Mouse (Mus musculus): Measurements from ENCODE around the gene Pex14. TPM values are rescaled to one million over a fixed set of nuclear protein-coding genes. Genes with fewer than 3 reads are reported as not detected.

The Pex14 gene
- total and polyA plus RNA-seq, 2 experiments from 2014 or later, result 62.9 to 70.4 TPM

GRCm38 (mm10) chr4:148970742-148971141 lies 128.9 kb downstream of the Pex14 start:
- Histone ChIP-seq H3K4me2 (ENCODE audit: low read depth, low read length) (no peak overlapping the region), H3K36me3 (ENCODE audit: insufficient read depth, low read length) (no peaks in the 10 kb centered on the region), H3K27me3 (ENCODE audit: insufficient read depth, low read length) (no peaks in the 10 kb centered on the region), H3K4me3 (ENCODE audit: low read length) (no peak overlapping the region), H3K9me3 (ENCODE audit: low read length) (no peaks in the 10 kb centered on the region), H3K9ac (replicated peaks; ENCODE audit: low read length) (no peak overlapping the region), H3K27ac (no peak overlapping the region), H3K4me1 (ENCODE audit: insufficient read depth, low read length) (no peaks in the 10 kb centered on the region; the same call in 1 of the 2 replicates)
- no peak for ATAC-seq
- no peak for TF ChIP-seq CTCF (IDR thresholded peaks at IDR 0.05; ENCODE audit: low read depth)
- DNase-seq (ENCODE audit: low spot score), result no peak
- 87% methylated on average over 4 of the region's 4 CpGs for WGBS

GRCm38 (mm10) chr4:148969610-148970009 lies 130.1 kb downstream of the Pex14 start:
- H3K27ac ChIP-seq, result no peak overlapping the region
- no peak for TF ChIP-seq CTCF (IDR thresholded peaks at IDR 0.05; ENCODE audit: low read depth)
- no peak overlapping the region for H3K4me2 ChIP-seq (ENCODE audit: low read depth, low read length)
- WGBS, result 55% methylated on average over 5 of the region's 5 CpGs
- H3K4me1 ChIP-seq (ENCODE audit: insufficient read depth, low read length), result no peaks in the 10 kb centered on the region
- ATAC-seq (no peak), DNase-seq (ENCODE audit: low spot score) (no peak)
- H3K9ac ChIP-seq (replicated peaks; ENCODE audit: low read length), result no peak overlapping the region
- no peaks in the 10 kb centered on the region for H3K27me3 ChIP-seq (ENCODE audit: insufficient read depth, low read length)
- no peaks in the 10 kb centered on the region for H3K36me3 ChIP-seq (ENCODE audit: insufficient read depth, low read length)
- no peak overlapping the region for H3K4me3 ChIP-seq (ENCODE audit: low read length)
- no peaks in the 10 kb centered on the region for H3K9me3 ChIP-seq (ENCODE audit: low read length)

GRCm38 (mm10) chr4:148968859-148969258 lies 130.8 kb downstream of the Pex14 start:
- DNase-seq (ENCODE audit: low spot score), result no peak

GRCm38 (mm10) chr4:148966132-148966531 lies 133.5 kb downstream of the Pex14 start:
- H3K36me3 ChIP-seq (ENCODE audit: insufficient read depth, low read length), result no peaks in the 10 kb centered on the region
- no peaks in the 10 kb centered on the region for H3K9me3 ChIP-seq (ENCODE audit: low read length)
- no peak for DNase-seq (ENCODE audit: low spot score)
- H3K4me3 ChIP-seq (ENCODE audit: low read length), result no peak overlapping the region
- no peaks in the 10 kb centered on the region for H3K4me1 ChIP-seq (ENCODE audit: insufficient read depth, low read length)
- ATAC-seq, result no peak
- 79% methylated on average over 5 of the region's 5 CpGs for WGBS
- no peak for TF ChIP-seq CTCF (IDR thresholded peaks at IDR 0.05; ENCODE audit: low read depth)
- no peak overlapping the region for H3K4me2 ChIP-seq (ENCODE audit: low read depth, low read length)
- H3K27me3 ChIP-seq (ENCODE audit: insufficient read depth, low read length), result no peaks in the 10 kb centered on the region
- H3K9ac ChIP-seq (replicated peaks; ENCODE audit: low read length), result no peak overlapping the region
- no peak overlapping the region for H3K27ac ChIP-seq

More at GRCm38 (mm10) chr4:148968859-148969258, 130.8 kb downstream of the Pex14 start:
- WGBS, result 64% methylated on average over 5 of the region's 5 CpGs
- H3K4me1 ChIP-seq (ENCODE audit: insufficient read depth, low read length), result no peaks in the 10 kb centered on the region
- H3K27me3 ChIP-seq (ENCODE audit: insufficient read depth, low read length), result no peaks in the 10 kb centered on the region
- H3K4me3 ChIP-seq (ENCODE audit: low read length), result no peak overlapping the region
- TF ChIP-seq CTCF (IDR thresholded peaks at IDR 0.05; ENCODE audit: low read depth), result no peak
- ATAC-seq, result no peak
- no peaks in the 10 kb centered on the region for H3K36me3 ChIP-seq (ENCODE audit: insufficient read depth, low read length)
- no peaks in the 10 kb centered on the region for H3K9me3 ChIP-seq (ENCODE audit: low read length)
- H3K4me2 ChIP-seq (ENCODE audit: low read depth, low read length), result no peak overlapping the region
- no peak overlapping the region for H3K27ac ChIP-seq
- no peak overlapping the region for H3K9ac ChIP-seq (replicated peaks; ENCODE audit: low read length)

- Histone ChIP-seq H3K27ac (no peak overlapping the region), H3K4me2 (ENCODE audit: low read depth, low read length) (no peak overlapping the region), H3K36me3 (ENCODE audit: insufficient read depth, low read length) (no peaks in the 10 kb centered on the region), H3K9ac (replicated peaks; ENCODE audit: low read length) (no peak overlapping the region), H3K4me3 (ENCODE audit: low read length) (no peak overlapping the region), H3K4me1 (ENCODE audit: insufficient read depth, low read length) (no peaks in the 10 kb centered on the region), H3K9me3 (ENCODE audit: low read length) (no peaks in the 10 kb centered on the region), H3K27me3 (ENCODE audit: insufficient read depth, low read length) (no peaks in the 10 kb centered on the region)
- TF ChIP-seq CTCF (IDR thresholded peaks at IDR 0.05; ENCODE audit: low read depth), result no peak
- no peak for ATAC-seq
- WGBS, result 82% methylated on average over 10 of the region's 10 CpGs
- no peak for DNase-seq (ENCODE audit: low spot score)
Measured at GRCm38 (mm10) chr4:148964541-148965310, 134.9 kb downstream of the Pex14 start.

- Histone ChIP-seq H3K4me1 (ENCODE audit: insufficient read depth, low read length) (no peaks in the 10 kb centered on the region), H3K36me3 (ENCODE audit: insufficient read depth, low read length) (no peaks in the 10 kb centered on the region), H3K4me3 (ENCODE audit: low read length) (no peak overlapping the region), H3K27ac (no peak overlapping the region), H3K9ac (replicated peaks; ENCODE audit: low read length) (no peak overlapping the region), H3K4me2 (ENCODE audit: low read depth, low read length) (no peak overlapping the region), H3K9me3 (ENCODE audit: low read length) (no peaks in the 10 kb centered on the region), H3K27me3 (ENCODE audit: insufficient read depth, low read length) (no peaks in the 10 kb centered on the region)
- no peak for TF ChIP-seq CTCF (IDR thresholded peaks at IDR 0.05; ENCODE audit: low read depth)
- no peak for DNase-seq (ENCODE audit: low spot score)
- no peak for ATAC-seq
- WGBS, result 33% methylated on average over 1 of the region's 1 CpGs
Measured at GRCm38 (mm10) chr4:148962096-148962495, 137.6 kb downstream of the Pex14 start.

- Histone ChIP-seq H3K9me3 (ENCODE audit: low read length) (no peaks in the 10 kb centered on the region), H3K4me2 (ENCODE audit: low read depth, low read length) (no peak overlapping the region), H3K27me3 (ENCODE audit: insufficient read depth, low read length) (no peaks in the 10 kb centered on the region), H3K4me1 (ENCODE audit: insufficient read depth, low read length) (no peaks in the 10 kb centered on the region), H3K4me3 (ENCODE audit: low read length) (no peak overlapping the region), H3K36me3 (ENCODE audit: insufficient read depth, low read length) (no peaks in the 10 kb centered on the region), H3K9ac (replicated peaks; ENCODE audit: low read length) (no peak overlapping the region), H3K27ac (no peak overlapping the region)
- WGBS, result 92% methylated on average over 19 of the region's 19 CpGs
- ATAC-seq, result no peak
- no peak for TF ChIP-seq CTCF (IDR thresholded peaks at IDR 0.05; ENCODE audit: low read depth)
- DNase-seq (ENCODE audit: low spot score), result no peak
Measured at GRCm38 (mm10) chr4:148961081-148961480, 138.6 kb downstream of the Pex14 start.
